Mouse (Mus musculus) c-Kit-positive CD71-positive TER-119-positive erythroid progenitor cells, embryonic 14.5 days (primary cell): ENCODE measurements around the gene Rgs9.
"Not testable (repeated sequence)": the region's sequence is repeated elsewhere in the genome, so short reads cannot be mapped to it uniquely, and the experiment has no call there.

Experiments
- DNase-seq: peaks from one replicate; pipeline ENCODE4 v3.0.0-alpha.2; 2013; ENCODE audit warnings: low spot score

Gene Rgs9

DNA sequence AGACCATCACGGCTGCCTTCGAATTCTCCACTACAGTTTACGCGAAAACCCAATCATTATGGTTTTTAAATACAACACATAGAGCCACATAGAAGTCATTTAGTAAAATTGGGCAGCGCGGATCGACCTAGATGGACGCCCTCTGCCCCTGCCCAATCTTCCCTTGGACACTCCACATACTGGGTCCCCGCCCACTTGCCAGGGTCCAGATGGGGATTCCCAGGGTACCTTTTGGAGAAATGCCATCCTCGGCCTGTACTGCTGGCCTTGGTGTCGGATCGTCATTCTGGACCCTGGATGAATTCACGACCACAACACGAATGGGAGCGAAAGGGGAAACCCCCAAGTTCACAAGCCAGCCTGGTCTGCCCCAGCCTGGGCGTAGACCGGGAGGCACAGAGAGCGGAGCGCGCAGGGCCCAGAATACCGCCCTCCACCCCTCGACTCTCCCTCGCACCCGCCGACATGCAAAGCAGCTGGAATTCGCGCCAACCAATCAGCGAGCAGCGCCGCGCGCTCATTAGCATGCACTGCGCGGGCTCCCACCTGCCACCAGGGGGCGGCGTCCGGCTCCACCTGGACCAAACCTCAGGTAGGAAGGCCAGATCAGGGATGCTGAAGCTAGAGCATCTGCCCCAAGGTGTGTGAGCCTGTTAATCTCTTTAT, at the start of gene Rgs9:
Rgs9 (minus strand) TSS at position 420 of the 666 bp plus-strand sequence.
- peak; percentile 78 for DNase-seq

DNA sequence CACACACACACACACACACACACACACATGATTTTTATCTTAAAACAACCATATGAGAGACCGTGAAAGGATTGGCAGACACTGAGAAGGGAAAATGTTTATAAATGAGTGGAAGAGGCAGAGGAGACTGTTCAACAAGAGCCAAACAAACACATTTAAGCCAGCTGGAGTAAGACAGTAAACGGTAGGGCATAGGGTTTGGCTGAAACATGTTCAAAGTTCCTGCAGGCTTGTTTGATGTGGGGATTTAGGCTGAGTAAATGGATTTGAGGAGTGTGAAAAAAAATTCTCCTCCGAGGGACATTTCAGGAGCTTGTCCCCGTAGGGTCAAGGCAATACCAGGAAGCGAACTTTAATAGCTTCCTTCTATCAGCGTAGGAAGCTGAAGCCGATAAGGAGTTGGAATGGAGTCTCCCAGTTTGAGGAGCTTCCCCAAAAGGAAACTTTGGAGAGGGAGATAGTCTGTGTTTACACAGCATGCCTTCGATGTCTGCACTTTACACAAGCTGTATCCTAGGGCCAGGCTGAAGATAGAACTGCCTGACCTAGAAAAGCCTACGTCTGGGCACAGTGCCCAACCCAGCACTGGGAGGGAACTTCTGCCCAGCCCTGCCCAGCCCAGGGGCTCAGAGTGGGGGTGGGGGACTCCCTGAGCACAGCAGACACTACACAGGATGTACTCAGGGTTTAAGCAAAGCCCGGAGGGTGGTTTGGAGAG, 49.5 kb upstream of the Rgs9 start:
- no peak for DNase-seq

DNA sequence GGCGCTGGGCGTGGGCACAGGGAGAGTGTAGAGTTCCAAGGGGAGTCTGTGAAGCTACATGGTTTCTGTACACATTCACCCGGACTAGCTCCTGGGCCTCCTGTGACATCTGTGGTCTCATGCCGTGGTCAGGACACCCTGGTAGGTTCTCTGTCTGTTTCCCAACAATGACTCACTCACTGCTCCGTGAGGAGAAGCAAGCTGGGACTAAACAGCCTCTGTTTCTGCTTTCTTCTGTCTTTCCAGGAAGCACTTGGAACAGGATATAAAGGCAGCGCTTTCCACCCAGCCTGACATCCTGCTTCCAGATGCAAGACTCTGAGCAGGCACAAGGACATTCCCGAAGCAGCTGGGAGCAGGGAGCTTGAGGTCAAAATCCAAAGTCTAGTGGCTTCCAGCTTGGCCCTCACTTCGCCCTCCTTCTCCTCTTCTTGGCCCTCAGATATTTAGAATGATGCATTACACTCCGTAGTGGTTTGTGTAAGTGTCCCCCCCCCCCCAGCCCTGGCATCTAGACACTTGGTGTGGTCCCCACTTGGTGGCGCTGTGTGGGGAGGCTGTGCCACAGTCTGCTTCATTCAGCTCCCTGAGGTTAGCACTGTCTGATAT, 46.2 kb upstream of the Rgs9 start:
- DNase-seq = no peak

DNA sequence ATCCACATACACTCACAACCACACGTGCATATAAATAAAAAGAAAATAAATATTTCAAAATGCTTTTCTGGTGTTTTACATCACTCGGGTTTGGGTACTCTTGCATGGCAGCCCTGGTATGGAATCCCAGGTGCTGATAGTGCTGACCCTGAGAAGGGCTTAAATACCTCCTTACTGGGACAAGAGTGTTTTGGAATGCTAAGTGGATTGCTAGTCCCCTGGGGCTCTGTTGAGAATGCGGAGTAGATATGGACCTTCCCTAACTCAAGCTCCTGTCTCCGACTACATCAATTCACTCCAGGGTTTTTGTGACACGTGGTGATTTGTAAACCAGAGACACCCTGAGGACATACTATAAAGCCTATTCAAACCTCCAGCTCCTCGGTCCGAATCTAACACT, 45.6 kb upstream of the Rgs9 start:
- DNase-seq = no peak

DNA sequence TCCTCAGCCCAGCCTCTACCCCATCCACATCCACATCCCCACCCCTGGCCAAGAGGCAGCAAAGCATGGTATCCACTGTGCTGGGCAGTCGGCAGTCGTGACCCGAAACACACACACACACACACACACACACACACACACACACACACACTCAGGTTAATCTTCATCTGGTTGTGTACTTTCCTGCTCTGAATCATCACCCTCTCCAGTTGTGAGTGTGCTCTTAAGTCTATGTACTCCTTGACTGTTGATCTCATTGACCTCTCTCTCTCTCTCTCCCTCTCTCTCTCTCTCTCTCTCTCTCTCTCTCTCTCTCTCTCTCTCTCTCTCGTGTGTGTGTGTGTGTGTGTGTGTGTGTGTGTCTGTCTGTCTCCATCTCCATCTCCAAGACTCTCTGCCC, 44.7 kb upstream of the Rgs9 start:
- not testable (repeated sequence) for DNase-seq

DNA sequence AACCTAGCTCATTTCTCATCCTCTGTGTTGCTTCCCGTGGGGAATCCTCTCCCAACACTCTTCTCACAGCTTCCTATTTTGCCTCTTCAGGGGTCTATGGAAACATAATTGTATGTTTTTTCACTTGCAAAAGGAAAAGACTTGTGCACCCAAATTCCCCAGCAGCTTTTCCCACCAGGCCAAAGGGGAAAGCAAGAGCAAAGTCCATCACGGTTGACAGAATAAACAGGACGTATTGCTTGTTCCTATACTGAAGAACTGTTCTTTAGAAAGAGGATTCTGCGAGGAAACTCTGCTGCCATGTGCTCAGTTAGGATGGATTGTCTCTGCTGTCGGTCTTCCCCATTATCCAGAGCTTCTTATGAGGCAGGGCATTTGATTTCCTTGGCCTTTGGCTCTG, 42.6 kb upstream of the Rgs9 start:
- DNase-seq = no peak

DNA sequence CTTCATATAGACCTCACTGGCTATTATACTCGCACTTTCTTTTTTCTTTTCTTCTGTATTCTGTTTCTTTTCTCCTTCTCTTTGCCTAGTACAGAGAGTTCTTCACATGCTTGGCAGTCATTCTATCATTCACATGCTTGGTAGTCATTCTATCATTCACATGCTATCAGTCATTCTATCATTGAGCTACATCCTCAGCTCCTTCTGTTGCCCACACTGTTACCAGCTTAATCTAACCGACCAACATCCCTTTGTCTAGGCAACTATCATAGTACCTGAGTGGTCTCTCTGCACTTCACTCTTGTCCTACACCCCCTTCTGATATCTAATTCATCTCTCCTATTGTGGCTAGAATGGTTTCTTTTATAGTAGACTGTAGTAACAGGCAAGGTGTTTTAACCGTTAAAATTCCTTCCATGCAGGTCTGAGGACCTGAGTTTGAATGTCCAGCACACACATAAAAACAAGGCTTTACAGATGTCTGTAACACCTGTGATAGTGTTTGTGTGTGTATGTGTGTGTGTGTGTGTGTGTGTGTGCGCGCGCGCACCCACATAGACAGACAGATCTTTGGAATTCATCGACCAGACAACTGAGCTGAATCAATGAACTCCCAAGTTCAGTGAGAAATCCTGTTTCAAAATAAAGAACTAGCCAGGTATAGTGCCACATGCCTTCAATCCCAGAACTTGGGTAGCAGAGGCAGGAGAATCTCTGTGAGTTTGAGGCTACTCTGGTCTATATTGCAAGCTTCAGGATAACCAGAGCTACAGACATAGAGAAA, 41.4 kb upstream of the Rgs9 start:
- no peak for DNase-seq

DNA sequence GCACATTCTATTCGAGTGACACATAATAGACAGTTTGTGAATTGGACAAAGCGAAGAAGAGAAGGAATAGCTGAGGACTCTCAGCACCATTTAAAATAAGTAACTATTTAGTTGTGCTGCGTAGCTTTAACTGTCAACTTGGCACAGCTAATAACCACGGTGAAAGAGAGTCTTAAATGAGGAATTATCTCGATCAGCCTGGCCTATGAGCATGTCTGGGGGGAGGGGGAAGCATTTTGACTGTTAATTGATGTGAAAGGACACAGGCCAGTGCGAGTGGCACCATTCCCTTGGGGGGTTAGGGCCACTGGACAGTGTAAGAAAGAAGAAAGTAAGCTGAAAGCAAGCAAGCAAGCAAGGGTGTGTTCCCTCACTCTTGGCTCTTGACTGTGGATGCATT, 38.0 kb upstream of the Rgs9 start:
- DNase-seq = no peak

DNA sequence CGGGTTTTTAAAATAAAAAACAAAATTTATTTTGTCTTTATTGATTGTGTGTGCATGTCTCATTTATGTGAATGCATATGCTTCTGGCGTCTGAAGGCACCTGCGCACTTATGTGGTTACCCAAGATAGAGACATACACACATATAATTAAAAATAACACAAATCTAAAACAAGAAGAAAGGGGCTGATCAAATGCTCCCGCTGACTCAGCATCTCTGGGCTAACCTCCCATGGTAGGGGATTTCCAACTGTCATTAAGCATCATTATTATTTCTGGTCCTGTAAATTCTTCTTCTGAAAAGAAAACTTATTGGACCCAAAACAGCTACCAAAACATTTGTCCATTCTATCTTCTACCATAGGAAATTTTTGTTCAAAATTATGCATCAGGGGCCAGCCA, 36.8 kb upstream of the Rgs9 start:
- no peak for DNase-seq

DNA sequence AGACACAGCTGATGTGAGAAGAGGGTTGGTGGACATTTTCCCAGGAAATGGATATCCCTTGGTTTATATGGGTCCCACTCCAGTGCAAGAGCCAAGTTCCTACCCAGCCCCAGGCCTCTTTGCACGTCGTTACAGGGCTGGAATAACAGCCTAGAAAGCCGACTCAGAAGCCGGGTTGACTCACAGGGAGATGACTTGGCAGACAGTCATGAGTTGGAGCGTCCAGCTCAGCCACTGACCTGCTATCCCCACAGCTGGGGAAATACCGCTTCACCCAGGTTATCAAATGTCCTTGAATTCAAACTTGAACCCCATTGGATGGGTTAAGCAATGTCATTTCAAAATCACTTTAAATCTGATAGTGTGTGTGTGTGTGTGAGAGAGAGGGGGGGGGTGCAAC, 34.8 kb upstream of the Rgs9 start:
- DNase-seq = no peak

DNA sequence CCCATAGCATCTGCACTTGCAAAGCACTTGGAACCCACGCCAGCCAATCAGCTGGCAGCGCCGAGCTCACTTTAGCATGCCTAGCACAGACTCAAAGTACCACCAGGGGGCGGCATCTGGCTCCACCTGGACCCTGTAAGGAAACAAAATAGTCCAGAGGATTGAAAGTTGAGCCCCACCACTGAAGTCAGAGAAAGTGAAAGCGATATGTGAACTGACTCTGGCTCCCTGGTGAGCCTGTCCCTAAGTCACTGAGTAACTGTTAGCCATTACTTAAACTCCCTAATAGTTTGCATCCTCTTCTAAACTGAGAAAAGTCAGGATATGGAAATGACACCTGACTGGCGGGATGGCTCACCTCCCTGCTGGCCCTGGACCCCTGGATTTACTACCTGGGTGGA, 33.5 kb upstream of the Rgs9 start:
- DNase-seq = peak; percentile 93

DNA sequence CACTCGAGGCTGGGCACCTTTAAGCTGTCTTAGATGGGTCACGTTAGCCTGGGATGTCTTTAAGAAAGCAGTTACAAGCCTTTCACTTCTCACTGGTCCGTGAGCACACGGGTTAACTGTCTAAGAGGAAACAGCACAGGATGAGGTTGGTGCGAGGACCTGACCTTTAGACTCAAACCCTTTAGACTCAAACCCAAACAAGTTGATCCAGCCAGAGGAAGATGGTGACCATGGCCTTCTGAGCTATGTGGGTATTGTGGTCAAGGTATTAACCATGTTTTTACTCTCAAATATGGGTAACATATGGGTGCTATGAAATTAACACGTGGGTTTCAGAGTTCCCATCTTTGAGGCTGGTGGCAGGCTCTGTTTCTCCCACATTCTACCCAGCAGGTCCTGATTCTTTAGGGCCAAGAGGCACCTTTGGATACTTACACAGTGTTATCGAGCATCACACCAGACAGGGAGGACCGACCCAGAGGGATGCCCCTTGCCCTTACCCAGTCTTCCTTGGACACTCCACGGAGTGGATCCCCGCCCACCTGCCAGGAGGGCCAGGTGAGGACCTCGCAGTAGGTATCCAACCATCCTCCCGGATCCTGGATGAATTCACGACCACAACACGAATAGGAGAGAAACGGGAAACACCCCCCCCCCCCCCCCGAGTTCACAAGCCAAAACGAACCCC, 32.9 kb upstream of the Rgs9 start:
- DNase-seq = no peak

DNA sequence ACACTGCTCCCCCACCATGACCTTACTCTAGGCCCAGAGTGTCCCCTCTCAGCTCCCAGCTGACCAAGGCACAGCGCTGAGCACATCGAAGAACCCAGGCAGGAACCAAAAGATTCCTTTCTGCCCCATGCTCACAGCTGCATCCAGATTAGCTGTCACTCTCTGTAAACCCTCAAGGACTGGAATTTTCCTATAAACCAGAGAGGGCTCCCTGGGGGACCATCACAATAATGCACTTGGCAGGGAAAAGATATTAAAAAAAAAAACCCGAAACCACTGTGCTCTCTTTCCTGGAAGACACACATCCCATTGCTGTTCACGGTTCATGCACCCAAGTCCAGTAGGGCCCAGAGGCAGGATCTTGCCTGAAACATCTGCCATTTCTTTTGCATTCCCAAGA, 31.4 kb upstream of the Rgs9 start:
- DNase-seq = no peak

DNA sequence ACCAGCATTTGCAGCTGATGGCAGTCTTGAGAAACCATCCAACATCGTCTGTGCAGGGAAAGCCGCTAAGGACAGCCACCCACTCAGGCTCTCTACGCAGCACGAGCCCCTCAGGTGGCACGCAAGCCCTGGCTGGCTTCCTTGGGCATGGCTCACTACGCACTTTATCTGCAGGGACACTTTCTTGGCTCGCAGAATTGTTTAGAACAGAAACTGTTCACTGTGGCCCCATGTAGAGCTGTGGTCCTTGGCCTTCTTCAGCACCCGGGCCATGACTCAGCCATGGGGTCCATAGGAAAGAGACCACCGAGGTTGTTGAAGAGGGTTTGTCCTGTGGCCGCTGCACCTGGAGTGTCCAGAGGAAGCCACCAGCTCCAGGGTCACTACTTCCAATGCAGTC, 30.0 kb upstream of the Rgs9 start:
- DNase-seq = no peak

DNA sequence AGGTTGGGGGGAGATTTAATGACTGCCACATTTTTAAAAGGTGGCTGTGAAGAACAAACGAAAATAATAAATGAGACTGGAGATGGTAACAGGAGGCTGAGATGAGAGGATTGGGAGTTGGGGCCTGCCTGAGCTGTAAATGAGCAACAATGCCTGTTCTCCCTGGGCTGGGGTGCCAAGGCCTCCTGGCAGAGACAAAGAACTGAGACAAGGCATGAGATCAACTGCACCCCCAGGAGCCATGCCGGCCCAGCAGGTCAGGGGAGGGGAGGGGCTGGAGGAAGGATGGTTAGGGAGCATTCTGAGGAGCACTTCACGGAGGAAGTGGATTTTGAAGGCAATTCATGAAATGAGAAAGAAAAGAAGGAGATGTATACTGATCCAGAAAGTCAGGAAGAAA, 29.5 kb upstream of the Rgs9 start:
- DNase-seq = no peak

DNA sequence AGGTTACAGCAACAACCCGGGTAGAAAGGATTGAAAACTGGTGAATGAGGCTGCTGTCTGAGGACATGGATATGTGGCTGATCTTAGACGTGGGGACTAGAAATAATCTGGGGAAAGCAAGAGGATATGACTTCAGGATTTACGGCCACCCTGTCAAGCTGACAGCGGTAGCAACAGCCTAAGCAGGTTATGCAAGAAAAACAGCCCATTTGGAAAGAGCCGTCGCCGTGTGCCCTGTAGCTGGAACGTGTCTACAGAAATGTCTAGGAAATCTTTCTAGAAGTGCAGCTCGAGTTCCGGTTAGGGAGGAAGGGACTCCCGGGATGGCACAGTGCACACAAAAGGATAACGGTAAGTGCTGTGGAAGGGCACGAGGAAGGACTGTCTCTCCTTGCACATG, 28.3 kb upstream of the Rgs9 start:
- DNase-seq = no peak

DNA sequence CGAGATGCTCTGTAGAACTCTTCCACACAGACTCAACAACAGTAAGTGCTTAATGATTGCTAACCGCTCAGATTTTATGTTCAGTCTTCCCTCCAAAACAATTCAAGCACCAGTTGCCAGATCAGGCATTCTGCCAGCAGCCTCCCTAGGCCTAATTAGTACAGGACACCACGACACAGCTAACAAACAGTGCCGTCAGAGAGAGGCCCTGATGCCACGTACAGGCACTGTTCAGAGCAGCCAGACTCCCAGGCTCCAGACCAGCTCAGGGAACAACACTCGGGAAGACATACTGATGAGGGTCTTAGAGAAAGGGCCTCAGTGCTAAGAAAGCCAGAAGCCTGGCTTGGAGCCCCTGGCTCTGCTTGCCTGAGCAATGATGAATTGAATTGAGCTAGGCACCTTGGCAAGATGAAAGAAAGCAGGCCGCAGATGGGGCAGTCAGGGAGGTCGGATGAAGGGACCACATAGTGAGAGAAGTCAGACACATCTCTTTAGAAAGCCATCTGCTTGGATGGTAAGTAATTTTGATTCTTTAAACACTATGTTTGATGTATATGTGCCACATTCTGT, 22.5 kb upstream of the Rgs9 start:
- no peak for DNase-seq

DNA sequence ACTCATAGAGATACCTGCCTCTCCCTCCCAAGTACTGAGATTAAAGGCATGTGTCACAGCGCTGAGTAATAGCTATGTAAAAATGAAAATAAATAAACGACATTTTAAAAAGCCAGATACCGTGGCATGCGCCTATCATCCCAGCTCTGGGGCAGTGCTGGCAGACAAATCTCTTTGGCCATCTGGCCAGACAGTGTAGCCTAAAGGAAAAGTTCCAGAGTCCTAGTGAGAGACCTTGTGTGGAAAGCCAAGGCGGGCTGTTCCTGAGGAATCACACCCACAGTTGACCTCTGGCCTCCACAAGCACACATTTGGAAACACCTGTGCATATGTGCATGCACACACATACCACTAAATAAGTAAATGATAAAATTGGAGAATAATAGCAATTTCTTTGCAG, 22.0 kb upstream of the Rgs9 start:
- DNase-seq = no peak

DNA sequence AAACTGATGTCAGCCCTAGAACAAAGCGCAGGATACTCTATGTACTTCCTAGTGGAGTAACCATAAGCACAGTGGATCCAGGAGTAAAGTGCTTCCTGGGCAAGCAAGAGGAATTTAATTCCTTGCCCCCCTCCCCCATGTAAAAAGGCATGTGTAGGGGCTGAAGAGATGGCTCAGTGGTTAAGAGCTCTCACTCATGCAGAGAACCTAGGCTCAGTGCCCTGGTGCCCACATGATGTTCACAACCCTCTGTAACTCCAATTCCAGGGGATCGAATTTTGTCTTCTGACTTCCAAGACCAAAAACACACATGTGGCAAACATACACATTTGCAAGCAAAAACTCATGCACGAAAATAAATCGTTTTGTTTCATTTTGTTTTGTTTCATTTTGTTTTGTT, 21.5 kb upstream of the Rgs9 start:
- no peak for DNase-seq

DNA sequence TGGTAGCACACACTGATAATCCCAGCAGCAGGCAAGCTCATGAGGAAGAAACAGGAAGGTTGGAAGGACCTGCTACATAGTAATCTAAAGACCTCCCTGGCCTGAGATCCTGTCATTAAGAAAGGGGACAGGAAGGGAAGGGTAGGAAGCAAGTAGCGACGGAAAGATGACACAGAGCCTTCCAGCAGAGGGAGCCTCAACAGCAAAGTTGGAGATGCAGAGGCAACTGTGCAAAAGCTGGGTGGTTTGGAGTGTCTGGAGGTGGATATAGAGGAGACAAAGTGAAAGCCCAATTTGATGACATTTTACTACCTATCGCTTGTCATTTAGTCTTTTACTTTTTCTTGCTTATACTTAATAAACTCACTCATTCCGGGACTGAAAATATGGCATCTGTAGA, 19.0 kb upstream of the Rgs9 start:
- no peak for DNase-seq

DNA sequence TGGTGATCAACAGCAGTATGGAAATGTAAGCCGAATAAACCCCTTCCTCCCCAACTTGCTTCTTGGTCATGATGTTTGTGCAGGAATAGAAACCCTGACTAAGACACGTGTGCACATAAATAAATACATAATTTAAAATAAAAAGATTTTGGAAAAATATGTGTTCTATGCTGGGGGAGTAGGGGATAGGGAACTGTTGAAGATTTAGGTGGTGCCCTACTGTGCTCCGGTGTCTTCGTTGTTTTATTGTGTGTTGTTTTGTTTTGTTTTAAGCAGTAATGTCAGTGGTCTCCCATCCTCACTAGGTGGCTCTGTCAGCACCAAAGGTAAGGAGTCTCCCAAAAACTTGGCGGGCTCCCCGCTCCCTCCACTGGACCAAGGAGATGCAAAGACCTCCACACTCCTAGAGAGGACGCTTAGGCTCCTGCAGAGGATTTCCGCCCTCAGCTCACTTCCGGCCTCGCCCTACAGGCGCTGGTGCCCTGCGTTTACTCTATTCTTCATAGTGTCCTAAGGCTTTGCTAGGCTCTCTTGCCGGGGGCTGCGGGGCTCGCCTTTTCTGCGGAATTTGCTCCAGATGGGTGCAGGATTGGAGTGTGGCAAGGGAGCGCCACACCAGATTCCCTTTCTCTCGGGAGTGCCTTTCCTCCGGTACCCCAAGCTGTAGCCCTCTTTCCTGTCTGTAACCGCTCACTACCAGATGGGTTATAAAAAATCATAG, 14.1 kb upstream of the Rgs9 start:
- peak; percentile 18 for DNase-seq
